Mouse (Mus musculus): Measurements from ENCODE around the gene Zdhhc23. TPM values are rescaled to one million over a fixed set of nuclear protein-coding genes. Genes with fewer than 3 reads are reported as not detected.

Gene Zdhhc23
- total and polyA plus RNA-seq, 2 experiments from 2014 or later, result 0.46 to 0.72 TPM

GRCm38 (mm10) chr16:43925001-43925558 is 54.5 kb downstream of the Zdhhc23 start:
- 22% methylated on average over 6 of the region's 6 CpGs for WGBS

GRCm38 (mm10) chr16:43922630-43923029 is 57.0 kb downstream of the Zdhhc23 start:
- Histone ChIP-seq H3K36me3 (replicated peaks; ENCODE audit: control insufficient read depth, insufficient read depth, low read length) (no peaks in the 10 kb centered on the region), H3K27ac (ENCODE audit: low read depth) (no peak overlapping the region), H3K27me3 (ENCODE audit: control insufficient read depth, insufficient read depth, low read length) (no peaks in the 10 kb centered on the region), H3K4me3 (ENCODE audit: low read depth, low read length) (no peak overlapping the region), H3K4me1 (ENCODE audit: control insufficient read depth, insufficient read depth) (no peaks in the 10 kb centered on the region), H3K9me3 (replicated peaks; ENCODE audit: control insufficient read depth, low read length) (no peaks in the 10 kb centered on the region), H3K9ac (replicated peaks; ENCODE audit: low read depth, low read length) (no peak overlapping the region), H3K4me2 (ENCODE audit: low read depth, low read length) (no peak overlapping the region)
- 43% methylated on average over 3 of the region's 3 CpGs for WGBS
- TF ChIP-seq EP300 (IDR thresholded peaks at IDR 0.05; ENCODE audit: low read depth) (no peak), CTCF (IDR thresholded peaks at IDR 0.05; ENCODE audit: low read depth) (no peak)
- DNase-seq (ENCODE audit: low spot score) (no peak), ATAC-seq (ENCODE audit: insufficient read depth, low read depth) (no peak)

More at GRCm38 (mm10) chr16:43925001-43925558, 54.5 kb downstream of the Zdhhc23 start:
- Histone ChIP-seq H3K9me3 (replicated peaks; ENCODE audit: control insufficient read depth, low read length) (no peaks in the 10 kb centered on the region), H3K36me3 (replicated peaks; ENCODE audit: control insufficient read depth, insufficient read depth, low read length) (no peaks in the 10 kb centered on the region), H3K4me3 (ENCODE audit: low read depth, low read length) (no peak overlapping the region), H3K27me3 (ENCODE audit: control insufficient read depth, insufficient read depth, low read length) (no peaks in the 10 kb centered on the region), H3K9ac (replicated peaks; ENCODE audit: low read depth, low read length) (no peak overlapping the region), H3K4me2 (ENCODE audit: low read depth, low read length) (no peak overlapping the region), H3K27ac (ENCODE audit: low read depth) (no peak overlapping the region), H3K4me1 (ENCODE audit: control insufficient read depth, insufficient read depth) (no peaks in the 10 kb centered on the region)
- TF ChIP-seq EP300 (IDR thresholded peaks at IDR 0.05; ENCODE audit: low read depth) (no peak), CTCF (IDR thresholded peaks at IDR 0.05; ENCODE audit: low read depth) (no peak)
- DNase-seq (ENCODE audit: low spot score), result no peak
- no peak for ATAC-seq (ENCODE audit: insufficient read depth, low read depth)

- H3K4me1 ChIP-seq (ENCODE audit: control insufficient read depth, insufficient read depth), result no peaks in the 10 kb centered on the region
- H3K4me3 ChIP-seq (ENCODE audit: low read depth, low read length), result no peak overlapping the region
- H3K27me3 ChIP-seq (ENCODE audit: control insufficient read depth, insufficient read depth, low read length), result no peaks in the 10 kb centered on the region
- DNase-seq (ENCODE audit: low spot score) (no peak), ATAC-seq (ENCODE audit: insufficient read depth, low read depth) (no peak)
- TF ChIP-seq EP300 (IDR thresholded peaks at IDR 0.05; ENCODE audit: low read depth) (no peak), CTCF (IDR thresholded peaks at IDR 0.05; ENCODE audit: low read depth) (no peak)
- H3K27ac ChIP-seq (ENCODE audit: low read depth), result no peak overlapping the region
- WGBS, result 65% methylated on average over 2 of the region's 2 CpGs
- no peak overlapping the region for H3K4me2 ChIP-seq (ENCODE audit: low read depth, low read length)
- no peak overlapping the region for H3K9ac ChIP-seq (replicated peaks; ENCODE audit: low read depth, low read length)
- H3K36me3 ChIP-seq (replicated peaks; ENCODE audit: control insufficient read depth, insufficient read depth, low read length), result no peaks in the 10 kb centered on the region
- H3K9me3 ChIP-seq (replicated peaks; ENCODE audit: control insufficient read depth, low read length), result no peaks in the 10 kb centered on the region
Observed at GRCm38 (mm10) chr16:43922024-43922423, 57.6 kb downstream of the Zdhhc23 start.

- H3K9me3 ChIP-seq (replicated peaks; ENCODE audit: control insufficient read depth, low read length), result no peaks in the 10 kb centered on the region
- H3K4me2 ChIP-seq (ENCODE audit: low read depth, low read length), result no peak overlapping the region
- no peak for DNase-seq (ENCODE audit: low spot score)
- peaks cover 7% of the 10 kb centered on the region; the same call in 1 of the 2 replicates for H3K36me3 ChIP-seq (replicated peaks; ENCODE audit: control insufficient read depth, insufficient read depth, low read length)
- H3K27me3 ChIP-seq (ENCODE audit: control insufficient read depth, insufficient read depth, low read length), result no peaks in the 10 kb centered on the region
- H3K4me1 ChIP-seq (ENCODE audit: control insufficient read depth, insufficient read depth), result no peaks in the 10 kb centered on the region
- WGBS, result 80% methylated on average over 3 of the region's 3 CpGs
- H3K27ac ChIP-seq (ENCODE audit: low read depth), result no peak overlapping the region
- no peak for ATAC-seq (ENCODE audit: insufficient read depth, low read depth)
- no peak for TF ChIP-seq EP300 (IDR thresholded peaks at IDR 0.05; ENCODE audit: low read depth)
- TF ChIP-seq CTCF (IDR thresholded peaks at IDR 0.05; ENCODE audit: low read depth), result no peak
- H3K4me3 ChIP-seq (ENCODE audit: low read depth, low read length), result no peak overlapping the region
- no peak overlapping the region for H3K9ac ChIP-seq (replicated peaks; ENCODE audit: low read depth, low read length)
Observed at GRCm38 (mm10) chr16:43918867-43919266, 60.7 kb downstream of the Zdhhc23 start.

Small RNAs within 50 kb of the gene (microRNA-seq; reads per million reads assigned to microRNA genes)
- not detected for gene Mir3470b

Other genes starting within 250 kb of the Zdhhc23 start
- gene Drd3, start 225.8 kb downstream of the Zdhhc23 start, total RNA-seq (2014; rRNA removed; ENCODE audit: low replicate concordance), result 0.46 TPM in 1 of 2 replicates, not detected in the other
- gene Drd3, start 225.8 kb downstream of the Zdhhc23 start, polyA plus RNA-seq (2015; fragmentation: Nextera tagmentation; extraction: Ambion mirVana), result not detected in 2 replicates
- gene Ccdc191, start 90.0 kb downstream of the Zdhhc23 start, total RNA-seq (2014; rRNA removed; ENCODE audit: low replicate concordance), result 0.04 TPM in 1 of 2 replicates, not detected in the other
- 5.8 and 7.8 TPM in 2 replicates for gene Ccdc191, start 90.0 kb downstream of the Zdhhc23 start, polyA plus RNA-seq (2015; fragmentation: Nextera tagmentation; extraction: Ambion mirVana)
- gene Qtrt2, start 53.0 kb downstream of the Zdhhc23 start, total RNA-seq (2014; rRNA removed; ENCODE audit: low replicate concordance), result 10.6 and 30.0 TPM in 2 replicates
- gene Qtrt2, start 53.0 kb downstream of the Zdhhc23 start, polyA plus RNA-seq (2015; fragmentation: Nextera tagmentation; extraction: Ambion mirVana), result 8.7 and 9.5 TPM in 2 replicates
- 1.0 TPM in 2 replicates for gene Gramd1c, start 83.6 kb upstream of the Zdhhc23 start, total RNA-seq (2014; rRNA removed; ENCODE audit: low replicate concordance)
- 2.0 and 2.7 TPM in 2 replicates for gene Gramd1c, start 83.6 kb upstream of the Zdhhc23 start, polyA plus RNA-seq (2015; fragmentation: Nextera tagmentation; extraction: Ambion mirVana)
- gene Atp6v1a, start 159.9 kb upstream of the Zdhhc23 start, total RNA-seq (2014; rRNA removed; ENCODE audit: low replicate concordance), result 39.2 and 39.4 TPM in 2 replicates
- 22.3 TPM in 2 replicates for gene Atp6v1a, start 159.9 kb upstream of the Zdhhc23 start, polyA plus RNA-seq (2015; fragmentation: Nextera tagmentation; extraction: Ambion mirVana)
- 8.5 and 19.9 TPM in 2 replicates for gene Naa50, start 160.0 kb upstream of the Zdhhc23 start, total RNA-seq (2014; rRNA removed; ENCODE audit: low replicate concordance)
- gene Naa50, start 160.0 kb upstream of the Zdhhc23 start, polyA plus RNA-seq (2015; fragmentation: Nextera tagmentation; extraction: Ambion mirVana), result 50.1 and 57.6 TPM in 2 replicates
- 9.6 and 9.9 TPM in 2 replicates for gene Usf3, start 193.5 kb upstream of the Zdhhc23 start, total RNA-seq (2014; rRNA removed; ENCODE audit: low replicate concordance)
- gene Usf3, start 193.5 kb upstream of the Zdhhc23 start, polyA plus RNA-seq (2015; fragmentation: Nextera tagmentation; extraction: Ambion mirVana), result 1.1 and 1.4 TPM in 2 replicates

Data from heart, postnatal 0 days (tissue).